Mouse (Mus musculus) ES-Bruce4 (cell line): Measurements from ENCODE around the gene Nup35. TPM values are rescaled to one million over a fixed set of nuclear protein-coding genes. Genes with fewer than 3 reads are reported as not detected.

Experiments used
- H3K27ac ChIP-seq: 2 replicates; pipeline ENCODE4 v1.5.1; 2012; ENCODE audit warnings: low read length, inconsistent platforms; ENCODE audit not compliant: insufficient read depth
- H3K27me3 ChIP-seq: 2 replicates; pipeline ENCODE4 v1.6.1; 2012; ENCODE audit warnings: mild to moderate bottlenecking, low read length, inconsistent platforms; ENCODE audit not compliant: control insufficient read depth, poor library complexity, insufficient read depth, severe bottlenecking
- H3K36me3 ChIP-seq: 2 replicates; pipeline ENCODE4 v1.6.1; 2012; ENCODE audit warnings: inconsistent platforms, mild to moderate bottlenecking, low read length, moderate library complexity; ENCODE audit not compliant: control insufficient read depth, poor library complexity, insufficient read depth, severe bottlenecking
- H3K4me1 ChIP-seq: one replicate; pipeline ENCODE4 v1.8.1; 2011; ENCODE audit warnings: low read length; ENCODE audit not compliant: control insufficient read depth, insufficient read depth
- H3K4me3 ChIP-seq: 2 replicates; pipeline ENCODE4 v1.5.1; 2011; ENCODE audit warnings: low read depth, mild to moderate bottlenecking, low read length
- H3K9ac ChIP-seq: 2 replicates; pipeline ENCODE4 v1.6.1; 2012; ENCODE audit warnings: low read depth, mild to moderate bottlenecking, inconsistent platforms; ENCODE audit not compliant: poor library complexity, severe bottlenecking
- H3K9me3 ChIP-seq: replicated peaks from 2 replicates; pipeline ENCODE4 v1.6.1; 2012; ENCODE audit warnings: mild to moderate bottlenecking, low read length, inconsistent platforms; ENCODE audit not compliant: control insufficient read depth, poor library complexity, insufficient read depth, severe bottlenecking
- CTCF ChIP-seq: IDR thresholded peaks from one replicate; pipeline ENCODE4 v1.8.1; 2011; ENCODE audit warnings: low read depth, low read length
- EP300 ChIP-seq: IDR thresholded peaks from 2 replicates; pipeline ENCODE4 v1.6.1; 2011; ENCODE audit warnings: low read depth, low read length; ENCODE audit not compliant: insufficient read depth
- POLR2A ChIP-seq: IDR thresholded peaks from one replicate; pipeline ENCODE4 v1.8.1; 2011; ENCODE audit warnings: low read length; ENCODE audit not compliant: insufficient read depth
- polyA plus RNA-seq: library from polyadenylated mRNA; stranded (reverse); fragments of >200 nt; gene quantifications from 2 replicates; pipeline ENCODE4 v1.2.4, GENCODE M21; 2011; ENCODE audit warnings: low read depth; ENCODE audit not compliant: missing spikeins, insufficient read depth, insufficient read length

The Nup35 gene
- polyA plus RNA-seq, 1 experiment = 44.9 TPM

- Histone ChIP-seq H3K4me3 (peak overlapping the region; percentile 81), H3K27me3 (no peaks in the 10 kb centered on the region)
These were observed 22.8 kb downstream of the Nup35 start for GRCm38 (mm10) chr2:80639864-80640263.

DNA sequence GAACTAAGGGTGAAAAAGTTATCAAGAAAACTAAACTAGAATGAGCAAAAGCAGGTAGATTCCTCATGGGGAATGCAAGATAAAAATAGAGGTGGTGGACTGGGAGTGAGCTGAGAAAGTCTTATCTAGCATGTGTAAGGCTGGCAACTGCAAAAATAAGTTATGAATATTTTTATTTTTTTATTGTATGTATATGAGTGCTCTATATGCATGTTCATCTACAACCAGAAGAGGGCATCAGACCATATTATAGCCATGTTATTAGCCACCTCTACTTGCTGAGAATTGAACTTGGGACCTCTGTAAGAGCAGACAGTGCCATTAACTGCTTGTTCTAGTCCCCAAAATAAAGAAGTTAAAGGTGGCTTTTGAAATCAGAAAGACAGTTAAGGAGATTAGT, 44.4 kb downstream of the Nup35 start:
- no peak overlapping the region for H3K4me3 ChIP-seq
- no peaks in the 10 kb centered on the region for H3K27me3 ChIP-seq
- H3K27ac ChIP-seq = no peak overlapping the region
- H3K9ac ChIP-seq = no peak overlapping the region
- no peaks in the 10 kb centered on the region for H3K4me1 ChIP-seq
- peaks cover 25% of the 10 kb centered on the region for H3K36me3 ChIP-seq
- TF ChIP-seq POLR2A = no peak
- no peak for TF ChIP-seq CTCF
- TF ChIP-seq EP300 = no peak
- no peaks in the 10 kb centered on the region for H3K9me3 ChIP-seq

More at GRCm38 (mm10) chr2:80639864-80640263, 22.8 kb downstream of the Nup35 start:
- peak overlapping the region; percentile 79 for H3K9ac ChIP-seq
- TF ChIP-seq EP300 = no peak
- TF ChIP-seq CTCF = no peak
- TF ChIP-seq POLR2A = no peak
- no peak overlapping the region; the same call in 1 of the 2 replicates for H3K27ac ChIP-seq
- no peaks in the 10 kb centered on the region for H3K4me1 ChIP-seq
- H3K36me3 ChIP-seq = peaks cover 19% of the 10 kb centered on the region
- H3K9me3 ChIP-seq = no peaks in the 10 kb centered on the region

GRCm38 (mm10) chr2:80662682-80663081, 45.6 kb downstream of the Nup35 start:
- Histone ChIP-seq H3K9ac (no peak overlapping the region), H3K9me3 (no peaks in the 10 kb centered on the region), H3K4me3 (no peak overlapping the region), H3K27ac (no peak overlapping the region), H3K27me3 (no peaks in the 10 kb centered on the region), H3K4me1 (no peaks in the 10 kb centered on the region), H3K36me3 (peaks cover 22% of the 10 kb centered on the region)
- TF ChIP-seq EP300 (no peak), POLR2A (no peak), CTCF (no peak)

GRCm38 (mm10) chr2:80667396-80667964, 50.4 kb downstream of the Nup35 start:
- no peaks in the 10 kb centered on the region for H3K9me3 ChIP-seq
- no peak overlapping the region for H3K4me3 ChIP-seq
- no peak overlapping the region for H3K9ac ChIP-seq
- H3K36me3 ChIP-seq = peaks cover 8% of the 10 kb centered on the region
- TF ChIP-seq POLR2A = no peak
- no peak for TF ChIP-seq EP300
- TF ChIP-seq CTCF = no peak
- no peaks in the 10 kb centered on the region for H3K4me1 ChIP-seq
- no peaks in the 10 kb centered on the region for H3K27me3 ChIP-seq
- no peak overlapping the region for H3K27ac ChIP-seq

- Histone ChIP-seq H3K27me3 (no peaks in the 10 kb centered on the region), H3K27ac (no peak overlapping the region), H3K9ac (no peak overlapping the region), H3K4me1 (no peaks in the 10 kb centered on the region), H3K4me3 (no peak overlapping the region), H3K9me3 (no peaks in the 10 kb centered on the region), H3K36me3 (peaks cover 6% of the 10 kb centered on the region; the same call in 1 of the 2 replicates)
- TF ChIP-seq EP300 = no peak
- TF ChIP-seq CTCF = peak; percentile 64
These were observed 53.0 kb downstream of the Nup35 start for GRCm38 (mm10) chr2:80669868-80670666.

DNA sequence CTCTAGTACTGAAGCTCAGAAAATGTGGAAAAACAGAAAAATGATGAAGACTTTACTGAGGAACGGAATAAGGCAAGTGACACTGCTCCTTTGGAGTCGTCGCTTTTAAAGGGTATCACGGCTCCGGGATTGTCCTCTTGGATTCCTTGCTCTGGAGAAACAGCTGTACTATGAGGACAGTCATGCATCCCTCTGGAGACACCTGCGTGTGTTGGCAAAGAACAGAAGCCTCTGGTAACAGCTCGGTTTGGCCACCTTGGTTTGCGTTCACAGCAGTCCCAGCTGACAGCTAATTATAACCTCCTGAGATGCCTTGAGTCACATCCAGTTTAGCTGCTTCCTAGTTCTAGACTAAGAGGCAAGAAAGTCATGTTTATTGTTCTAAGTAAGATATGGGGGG, 61.8 kb downstream of the Nup35 start:
- no peak overlapping the region for H3K4me3 ChIP-seq
- TF ChIP-seq CTCF (no peak), EP300 (no peak), POLR2A (no peak)
- no peaks in the 10 kb centered on the region for H3K27me3 ChIP-seq
- H3K27ac ChIP-seq = no peak overlapping the region
- H3K9me3 ChIP-seq = no peaks in the 10 kb centered on the region
- no peaks in the 10 kb centered on the region for H3K4me1 ChIP-seq
- no peaks in the 10 kb centered on the region for H3K36me3 ChIP-seq
- no peak overlapping the region for H3K9ac ChIP-seq
